Mouse (Mus musculus) left cerebral cortex, postnatal 4 days (tissue): ENCODE measurements around the gene Morc1. TPM values are rescaled to one million over a fixed set of nuclear protein-coding genes. Genes with fewer than 3 reads are reported as not detected.

Experiments
- DNase-seq: peaks from one replicate; pipeline ENCODE4 v3.0.0-alpha.2; 2022
- intact Hi-C: fragments of 180-260 bp; cut with DNase I; formaldehyde crosslinking; loops from one replicate; pipeline ENCODE4 v1.15.1; 2025
- total RNA-seq, 2 experiments: library from RNA; stranded (reverse); gene quantifications; 2 replicates each; pipeline ENCODE4 v1.2.3; 2021

Gene Morc1
- total RNA-seq, 2 experiments from 2014 or later = 0.50 to 0.54 TPM

DNA sequence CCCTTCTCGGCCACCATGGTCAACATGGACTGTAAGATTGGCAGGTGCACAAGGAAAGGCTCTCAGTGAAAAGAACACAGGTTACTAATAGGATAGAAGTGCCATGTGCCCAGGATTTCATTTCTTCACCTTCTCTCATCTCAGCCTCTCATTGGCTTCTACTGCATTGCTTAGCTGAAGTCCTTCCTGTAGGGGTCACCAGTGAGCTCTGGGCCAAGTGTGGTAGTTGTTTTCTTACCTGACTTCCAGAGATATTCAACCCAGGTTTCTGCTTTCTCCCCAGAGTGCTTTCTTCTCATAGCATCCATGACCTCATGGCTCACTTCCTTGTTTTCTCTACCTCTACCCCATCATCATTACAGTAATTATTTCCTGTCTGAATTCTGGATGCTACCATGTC, 192.4 kb downstream of the Morc1 start:
- intact Hi-C loops = no loop called here
- DNase-seq = no peak

- intact Hi-C loops = no loop called here
- DNase-seq = peak; percentile 22
Measured at GRCm38 (mm10) chr16:48626186-48626585, 195.1 kb downstream of the Morc1 start.

DNA sequence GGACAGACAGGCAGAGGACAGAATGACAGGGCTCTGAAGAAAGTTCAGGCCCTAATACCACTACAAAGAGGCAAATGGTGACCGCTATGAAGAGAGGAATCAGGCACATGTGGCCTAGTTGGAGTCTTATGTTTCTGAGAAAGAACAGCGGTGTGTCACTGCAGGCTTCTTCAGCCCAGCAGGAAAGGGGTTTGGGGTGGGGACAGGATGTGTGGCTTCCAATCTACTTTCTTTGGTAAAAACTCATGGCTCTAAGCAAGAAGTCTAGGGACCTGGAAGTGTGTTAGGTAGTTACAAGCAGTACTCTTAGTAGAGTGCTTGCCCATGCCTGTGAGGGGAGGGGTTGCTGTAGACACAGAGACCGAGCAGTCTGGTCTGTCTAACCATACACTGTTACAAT, 196.3 kb downstream of the Morc1 start:
- intact Hi-C loops = no loop called here

GRCm38 (mm10) chr16:48629710-48630109, 198.7 kb downstream of the Morc1 start:
- intact Hi-C loops = no loop called here
- DNase-seq = no peak

More for the DNA sequence above, 196.3 kb downstream of the Morc1 start:
- DNase-seq = no peak

- intact Hi-C loops = no loop called here
- peak; percentile 17 for DNase-seq
Measured at GRCm38 (mm10) chr16:48630466-48630865, 199.4 kb downstream of the Morc1 start.

DNA sequence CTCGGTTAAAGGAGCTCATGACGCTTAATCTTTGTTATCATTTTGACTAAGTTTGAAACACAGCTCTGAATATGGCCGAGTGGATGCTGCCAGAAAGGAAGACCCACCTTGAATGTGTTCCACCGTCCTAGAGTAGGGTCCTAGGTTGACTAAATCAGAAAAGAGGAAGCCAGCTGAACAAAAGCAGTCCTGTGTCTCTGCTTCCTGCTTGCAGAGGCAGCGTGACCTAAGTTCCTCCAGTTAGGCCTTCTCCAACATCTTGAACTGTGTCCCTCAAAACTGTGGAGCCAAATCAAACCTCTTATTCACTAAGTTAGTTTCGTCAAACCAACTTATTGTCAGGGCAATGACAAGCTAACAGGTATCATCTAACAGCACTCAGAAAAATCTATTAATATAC, 201.3 kb downstream of the Morc1 start:
- no peak for DNase-seq
- intact Hi-C loops = no loop called here

DNA sequence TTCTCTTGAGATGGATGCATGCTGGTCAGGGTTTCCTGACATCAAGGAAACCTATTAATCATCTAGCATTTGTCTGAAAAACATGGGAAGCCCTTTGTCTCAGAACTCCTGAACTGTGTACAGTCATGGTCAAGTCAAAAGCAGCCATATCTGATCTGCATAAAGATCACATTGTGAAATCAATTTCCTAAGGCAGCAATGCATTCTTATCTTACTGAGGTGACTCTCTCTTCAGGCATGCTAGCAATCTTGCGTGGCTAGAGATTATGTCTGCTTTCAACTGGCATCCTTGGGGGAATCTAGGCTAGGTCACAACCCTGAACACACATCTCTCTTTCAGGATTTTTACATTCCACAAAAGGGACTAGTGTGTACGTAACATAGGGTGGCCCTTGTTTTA, 215.2 kb downstream of the Morc1 start:
- intact Hi-C loops = no loop called here
- DNase-seq = no peak

DNA sequence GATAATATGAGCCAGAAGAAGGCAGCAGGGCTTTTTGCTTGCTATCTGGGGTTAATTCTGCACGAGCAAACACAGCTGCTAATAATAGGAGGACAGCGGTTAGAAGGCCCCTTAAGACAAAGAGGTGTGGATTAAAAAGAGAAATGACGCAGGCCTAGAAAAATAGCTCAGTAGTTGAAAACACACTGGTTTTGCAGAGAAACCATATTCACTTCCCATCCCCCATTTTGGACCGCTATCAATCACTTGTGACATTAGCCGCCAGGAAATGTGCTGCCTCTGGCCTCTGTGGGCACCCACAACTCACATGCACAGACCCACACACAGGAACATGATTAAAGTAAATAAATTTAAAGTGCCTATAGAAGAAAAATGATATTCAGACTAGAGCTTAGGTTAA, 240.7 kb downstream of the Morc1 start:
- DNase-seq = no peak
- intact Hi-C loops = no loop called here

DNA sequence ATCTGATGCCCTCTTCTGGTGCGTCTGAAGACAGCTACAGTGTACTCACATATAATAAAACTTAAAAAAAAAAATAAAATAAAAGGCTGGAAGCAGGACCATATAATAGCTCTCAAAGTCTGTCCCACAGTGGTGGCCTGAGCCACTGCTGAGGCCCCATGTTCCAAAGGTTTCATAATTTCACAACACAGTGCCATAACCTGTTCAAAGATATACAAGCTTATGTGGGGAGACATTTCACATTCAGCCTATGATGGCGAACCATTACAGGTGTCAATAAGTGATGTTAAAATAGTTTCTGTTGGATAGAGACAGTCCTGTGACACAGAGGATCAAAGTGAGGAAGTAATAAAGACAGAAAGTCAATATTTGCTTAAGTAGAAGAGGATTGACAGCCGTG, 241.6 kb downstream of the Morc1 start:
- intact Hi-C loops = no loop called here
- DNase-seq = no peak

- intact Hi-C loops = no loop called here
- peak; percentile 87 for DNase-seq
Measured at GRCm38 (mm10) chr16:48675607-48676006, 244.6 kb downstream of the Morc1 start.

DNA sequence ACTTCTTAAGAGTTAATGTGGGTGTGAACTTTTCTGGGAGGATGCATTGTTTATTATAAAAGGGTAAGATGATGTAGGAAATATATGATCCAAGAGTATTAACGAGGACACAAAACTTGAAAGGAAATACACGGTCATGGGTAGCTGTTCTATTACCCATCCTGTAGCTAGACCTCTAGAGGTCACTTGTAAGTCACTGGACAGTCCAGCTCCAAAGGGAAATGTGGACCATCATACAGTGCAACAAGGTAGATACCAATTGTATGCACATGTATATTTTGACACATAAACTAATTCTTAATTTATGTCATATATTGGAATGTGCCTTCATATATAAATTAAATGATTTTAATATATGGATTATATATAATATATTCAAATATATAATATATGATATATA, 245.2 kb downstream of the Morc1 start:
- intact Hi-C loops = no loop called here
- no peak for DNase-seq

DNA sequence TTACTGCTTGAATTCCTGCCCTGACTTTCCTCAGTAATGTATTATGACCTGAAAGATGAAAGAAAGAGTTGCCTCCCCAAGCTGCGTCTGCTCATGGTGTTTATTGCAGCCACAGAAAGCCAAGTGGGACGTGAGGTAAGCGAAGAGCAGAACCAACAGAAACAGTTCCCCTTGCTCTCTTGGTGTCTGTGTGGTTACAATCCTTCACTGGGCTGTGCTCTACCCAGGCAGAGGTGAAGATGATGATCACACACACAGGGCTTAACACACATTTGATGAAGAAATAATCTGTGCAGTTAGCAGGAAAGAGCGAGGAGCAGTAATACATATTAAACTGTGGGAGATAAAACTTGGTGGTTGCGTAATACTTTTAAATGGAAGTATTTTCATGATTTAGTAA, 246.3 kb downstream of the Morc1 start:
- intact Hi-C loops = no loop called here
- DNase-seq = no peak

- no peak for DNase-seq
- intact Hi-C loops = no loop called here
Measured at GRCm38 (mm10) chr16:48678029-48678428, 247.0 kb downstream of the Morc1 start.

Other genes starting within 250 kb of the Morc1 start
- gene Dppa4, start 147.5 kb upstream of the Morc1 start, total RNA-seq = not detected
- not detected for gene Dppa2, start 127.3 kb upstream of the Morc1 start, total RNA-seq
- gene Gm5485, start 18.8 kb upstream of the Morc1 start, total RNA-seq = not detected